Comparison of ENCODE assay signal across 16 mouse cellular contexts in genomic region chr1:59352706-59353105, GRCm38 (mm10).
"Had no signal": no experiment of that assay in that cellular context is flagged by ENCODE, and none has a peak within 500 bp of the region (broad histone marks: within the 10 kb centered on the region; RNA-seq: fewer than 3 reads in every experiment).

No protein-coding gene starts in this region.

- H3K4me1 ChIP-seq: neural tube, embryonic 13.5 days; neural tube, embryonic 15.5 days; stomach, embryonic 15.5 days had no signal

- H3K36me3 ChIP-seq: neural tube, embryonic 13.5 days; neural tube, embryonic 15.5 days; stomach, embryonic 15.5 days had no signal

- H3K27me3 ChIP-seq: neural tube, embryonic 13.5 days; neural tube, embryonic 15.5 days; stomach, embryonic 15.5 days had no signal

- H3K4me2 ChIP-seq: neural tube, embryonic 13.5 days; neural tube, embryonic 15.5 days; stomach, embryonic 15.5 days had no signal

- H3K9ac ChIP-seq: neural tube, embryonic 13.5 days; neural tube, embryonic 15.5 days; stomach, embryonic 15.5 days had no signal

- H3K27ac ChIP-seq: neural tube, embryonic 13.5 days; neural tube, embryonic 15.5 days; stomach, embryonic 15.5 days; stomach, postnatal 0 days had no signal

- H3K9me3 ChIP-seq: neural tube, embryonic 15.5 days; stomach, embryonic 15.5 days had no signal

- DNase-seq: retina, postnatal 1 day; right cerebral cortex, adult 18-20 months; right cerebral cortex, postnatal 14 days; right cerebral cortex, postnatal 25 days; right cerebral cortex, postnatal 4 days; spleen, adult 18-20 months; thymus, adult 18-20 months; thymus, adult 2 months; thymus, postnatal 14 days; thymus, postnatal 25 days; thymus, postnatal 36 days; thymus, postnatal 4 days had no signal

- H3K4me3 ChIP-seq: neural tube, embryonic 13.5 days; neural tube, embryonic 15.5 days; stomach, embryonic 15.5 days had no signal
